Mouse (Mus musculus) cerebellum, adult 9-10 months (tissue): ENCODE measurements around the gene Cd5.

Experiments
- DNase-seq: peaks from one replicate; pipeline ENCODE4 v3.0.0; 2022

The Cd5 gene

GRCm38 (mm10) chr19:10698131-10698991, 40.4 kb downstream of the Cd5 start:
- DNase-seq, result no peak

DNA sequence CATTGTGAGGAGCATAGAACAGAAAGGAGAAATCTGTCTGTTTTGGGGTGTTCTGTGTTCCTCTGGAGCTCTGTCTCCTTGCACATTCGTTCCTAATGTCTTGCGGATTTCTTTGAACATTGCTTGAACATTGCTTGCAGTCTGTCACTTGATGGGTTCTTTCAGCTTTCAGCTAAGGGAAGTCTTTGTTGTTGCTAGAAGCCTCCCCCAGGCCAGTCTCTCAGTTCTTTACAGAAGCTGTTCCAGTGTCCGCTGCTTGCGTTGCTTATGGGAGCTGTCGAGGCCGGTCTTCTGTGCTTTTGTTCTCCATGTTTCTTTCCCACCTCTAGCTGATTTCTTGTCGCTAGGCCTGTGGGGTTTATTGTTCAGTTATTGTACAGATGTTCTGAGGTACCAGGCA, 43.0 kb downstream of the Cd5 start:
- no peak for DNase-seq

GRCm38 (mm10) chr19:10693926-10694682, 44.7 kb downstream of the Cd5 start:
- no peak for DNase-seq

GRCm38 (mm10) chr19:10692361-10692760, 46.4 kb downstream of the Cd5 start:
- no peak for DNase-seq

DNA sequence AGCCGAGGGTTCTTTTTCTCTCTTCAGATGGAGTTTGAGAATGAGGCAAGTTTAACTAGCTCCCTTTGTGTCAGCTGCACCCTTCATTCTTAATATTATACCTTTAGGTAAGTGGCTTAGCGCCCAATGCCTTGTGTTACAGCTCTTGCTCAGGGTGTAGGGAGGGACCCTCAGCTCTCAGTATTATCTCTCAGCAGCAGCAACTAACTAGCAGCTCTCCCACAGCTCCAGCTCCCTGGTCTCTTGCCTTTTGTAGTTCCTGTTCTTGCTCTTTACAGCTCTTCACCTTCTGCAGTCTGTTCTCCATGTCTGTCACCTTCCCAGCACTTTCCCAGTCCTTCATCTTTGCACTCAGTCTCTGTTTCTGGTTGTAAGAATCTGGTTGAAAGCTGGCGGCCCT, 47.1 kb downstream of the Cd5 start:
- no peak for DNase-seq

GRCm38 (mm10) chr19:10691121-10691520, 47.7 kb downstream of the Cd5 start:
- DNase-seq, result no peak

- peak; percentile 65 for DNase-seq
Observed at GRCm38 (mm10) chr19:10690336-10690735, 48.5 kb downstream of the Cd5 start.

DNA sequence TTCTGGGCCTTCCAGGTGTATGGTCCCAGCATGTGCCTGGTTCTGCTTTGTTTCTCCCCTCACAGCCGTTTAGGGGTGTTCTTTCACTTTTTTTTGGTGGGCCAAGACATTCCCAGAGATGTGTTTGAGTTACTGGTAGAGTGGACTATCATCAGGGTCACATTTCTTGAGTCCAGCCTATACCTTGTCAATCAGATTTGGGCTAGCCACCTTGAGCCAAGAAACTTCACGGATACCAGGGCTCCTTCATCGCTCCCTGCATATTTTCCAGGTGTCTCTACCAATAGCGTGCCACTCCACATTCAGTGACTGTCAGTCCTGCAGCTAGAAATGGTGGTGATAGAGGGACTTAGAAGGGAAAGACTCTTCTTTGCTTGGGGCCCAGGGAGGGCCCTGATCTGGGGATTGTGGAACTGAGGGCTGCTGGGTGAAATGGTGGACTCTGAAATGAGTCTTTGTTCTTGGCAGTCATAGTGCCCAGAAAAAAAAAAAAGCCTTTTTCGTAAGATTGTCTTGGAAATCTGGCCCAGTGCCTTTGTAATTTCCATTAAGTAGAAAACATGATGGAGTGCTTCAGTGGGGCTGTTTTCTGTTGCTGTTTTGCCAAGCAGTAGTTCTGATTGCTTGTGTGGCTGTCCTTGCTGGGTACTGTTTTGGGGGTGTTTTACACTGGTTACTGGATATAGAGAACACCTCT, 49.2 kb downstream of the Cd5 start:
- peak; percentile 63 for DNase-seq

DNA sequence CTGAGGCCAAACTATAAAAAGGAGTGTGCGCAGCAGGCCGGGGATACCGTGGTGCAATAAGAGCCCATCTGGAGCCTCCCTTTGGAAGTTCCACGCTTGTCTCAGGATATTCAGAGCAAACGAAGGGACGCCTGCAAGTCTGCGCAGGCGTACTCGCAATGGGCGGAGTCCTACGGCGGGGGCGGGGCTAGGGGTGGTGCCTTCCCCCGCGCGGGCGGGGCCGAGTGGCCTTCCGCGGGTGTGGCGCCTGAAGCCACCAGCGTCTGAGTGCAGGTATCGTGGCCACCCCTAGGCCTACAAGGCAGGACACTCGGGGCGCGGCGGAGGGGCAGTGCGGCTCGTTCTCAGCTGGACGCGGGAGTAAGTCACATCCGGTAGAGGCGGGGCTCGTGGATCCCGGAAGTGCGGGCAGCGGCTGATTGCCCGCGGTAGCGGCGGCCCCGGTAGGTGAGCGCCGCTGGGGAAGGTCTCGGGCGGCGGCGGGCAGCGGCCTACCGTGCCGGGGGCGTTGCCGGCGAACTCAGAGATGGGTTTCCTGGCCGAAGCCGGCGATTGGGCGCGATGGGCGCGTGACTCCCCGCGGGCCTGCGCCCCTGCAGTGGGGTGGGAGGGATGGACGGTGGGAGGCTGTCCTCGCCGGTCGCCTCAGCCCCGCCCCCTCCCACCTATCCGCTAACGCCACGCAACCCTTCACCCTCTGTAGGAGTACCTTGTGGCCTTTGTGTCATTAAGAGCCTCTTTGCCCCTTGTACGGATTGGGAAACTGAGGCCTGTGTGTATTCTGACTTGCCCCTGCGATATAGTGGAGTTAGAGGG, 50.1 kb downstream of the Cd5 start, which contains the start of gene Vps37c:
TSS of gene Vps37c (plus strand) at position 199 of the 816 bp plus-strand sequence.
- DNase-seq, result peak; percentile 95

DNA sequence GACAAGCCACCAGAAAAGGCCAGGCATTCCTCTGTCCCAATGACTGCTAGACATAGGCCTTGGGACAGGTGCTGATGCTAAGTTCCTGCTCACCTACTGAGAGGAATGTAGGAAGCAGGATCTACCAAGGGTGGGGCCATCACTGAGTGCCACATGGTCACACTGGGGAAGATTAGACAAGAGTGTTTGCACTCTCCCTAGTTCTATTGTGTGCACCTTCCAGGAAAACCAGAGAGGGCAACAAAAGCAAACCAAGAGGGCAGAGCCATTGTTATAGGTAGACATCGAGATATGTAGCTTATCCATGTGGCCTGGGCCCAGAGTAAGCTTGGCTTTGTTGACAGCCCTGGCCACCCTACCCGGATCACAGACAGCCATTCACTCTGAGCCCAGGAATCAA, 53.1 kb downstream of the Cd5 start:
- peak; percentile 28 for DNase-seq

GRCm38 (mm10) chr19:10685081-10685480, 53.7 kb downstream of the Cd5 start:
- DNase-seq, result peak; percentile 30

DNA sequence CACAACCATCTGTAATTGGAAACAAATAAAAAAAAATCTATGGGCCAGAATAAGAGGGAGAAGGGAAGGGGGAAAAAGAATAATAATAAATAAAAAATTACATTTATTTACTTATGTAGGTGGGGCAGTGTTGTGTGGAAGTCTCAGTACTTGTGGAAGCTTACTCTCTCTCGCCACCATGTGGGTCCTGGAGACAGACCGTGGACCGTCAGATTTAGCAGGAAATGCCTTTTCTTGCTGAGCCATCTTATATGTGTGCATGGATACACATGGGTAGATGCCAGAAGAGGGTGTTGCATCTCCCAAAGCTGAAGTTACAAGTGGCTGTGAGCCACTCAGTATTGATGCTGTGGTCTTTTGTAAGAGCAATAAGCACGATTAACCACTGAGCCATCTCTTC, 57.2 kb downstream of the Cd5 start:
- DNase-seq, result peak; percentile 23

DNA sequence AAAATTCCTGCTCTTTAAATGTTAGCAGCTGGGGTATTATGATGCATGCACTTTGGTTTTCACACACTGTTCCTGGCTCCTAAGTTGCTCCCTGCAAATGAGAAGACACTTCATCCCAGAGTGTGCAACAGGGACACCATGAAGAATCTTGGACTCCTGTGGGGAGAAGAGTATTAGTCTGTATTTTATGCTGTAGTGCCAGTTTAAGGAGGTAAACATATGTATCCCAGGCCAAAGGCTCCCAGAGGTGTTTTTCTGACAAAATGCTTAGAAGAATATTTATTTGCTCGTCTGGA, 60.1 kb downstream of the Cd5 start:
- no peak for DNase-seq

DNA sequence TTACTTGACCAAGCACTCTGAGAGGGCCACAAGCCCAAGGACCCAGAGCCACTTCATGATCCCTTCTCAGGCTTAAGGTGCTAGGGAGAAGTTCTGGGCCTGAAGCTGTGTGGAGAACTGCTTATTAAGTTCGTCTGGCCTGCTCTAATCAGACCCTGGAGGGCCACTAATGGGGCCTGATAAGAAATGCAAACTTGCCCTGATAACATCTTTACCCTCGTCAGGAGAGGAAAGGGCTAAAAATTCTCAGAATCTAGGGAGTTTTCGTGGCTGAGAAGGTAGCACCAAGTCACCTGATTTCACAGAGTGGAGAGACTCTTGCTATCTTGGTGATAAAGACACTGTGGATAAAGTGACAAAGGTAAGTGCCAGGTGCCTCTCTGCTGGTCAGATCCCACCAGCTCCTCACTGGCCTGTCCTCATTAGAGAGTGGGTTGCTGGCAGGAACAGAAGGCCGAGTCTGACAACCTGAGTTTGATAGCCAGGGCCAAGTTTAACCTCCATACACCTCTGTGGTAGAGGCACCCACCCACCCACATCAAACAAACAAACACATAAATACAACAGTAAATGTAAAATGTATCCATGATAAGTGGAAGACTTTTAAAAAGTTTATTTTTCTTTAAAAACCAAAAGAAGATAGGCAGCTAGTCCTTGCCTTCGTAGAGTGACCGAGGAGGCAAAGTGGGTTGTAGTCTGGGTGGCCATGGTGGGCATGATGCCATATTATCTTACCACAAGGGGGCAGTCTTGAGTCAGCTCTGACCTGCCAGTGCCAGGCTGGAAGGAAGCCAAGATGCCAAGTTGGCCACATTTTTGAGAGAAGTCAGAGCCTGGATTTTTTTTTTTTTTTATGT, 60.7 kb downstream of the Cd5 start, which contains the start of gene Pga5:
TSS of gene Pga5 (minus strand) at position 157 of the 857 bp plus-strand sequence.
- peak; percentile 94 for DNase-seq

DNA sequence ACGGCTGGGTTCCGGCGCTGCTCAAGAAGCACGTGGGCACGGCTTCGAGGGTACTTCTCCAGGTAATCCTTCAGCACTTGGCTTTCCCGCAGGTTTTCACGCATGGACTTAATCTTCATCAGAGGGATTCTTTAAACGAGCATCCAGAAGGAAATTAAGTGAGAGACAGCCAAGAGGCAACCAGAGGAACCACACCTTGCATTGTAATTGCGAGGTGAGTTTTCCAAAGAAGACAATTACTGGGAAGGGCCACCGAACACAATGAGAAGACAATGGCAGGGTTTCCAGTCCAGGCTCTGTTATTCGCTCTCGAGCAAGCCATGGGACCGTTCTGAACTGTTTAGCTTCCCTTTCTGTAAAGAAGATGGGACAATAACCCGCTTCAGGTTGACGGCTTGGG, 62.1 kb downstream of the Cd5 start:
- peak; percentile 27 for DNase-seq

- no peak for DNase-seq
Observed at GRCm38 (mm10) chr19:10673275-10673674, 65.5 kb downstream of the Cd5 start.

DNA sequence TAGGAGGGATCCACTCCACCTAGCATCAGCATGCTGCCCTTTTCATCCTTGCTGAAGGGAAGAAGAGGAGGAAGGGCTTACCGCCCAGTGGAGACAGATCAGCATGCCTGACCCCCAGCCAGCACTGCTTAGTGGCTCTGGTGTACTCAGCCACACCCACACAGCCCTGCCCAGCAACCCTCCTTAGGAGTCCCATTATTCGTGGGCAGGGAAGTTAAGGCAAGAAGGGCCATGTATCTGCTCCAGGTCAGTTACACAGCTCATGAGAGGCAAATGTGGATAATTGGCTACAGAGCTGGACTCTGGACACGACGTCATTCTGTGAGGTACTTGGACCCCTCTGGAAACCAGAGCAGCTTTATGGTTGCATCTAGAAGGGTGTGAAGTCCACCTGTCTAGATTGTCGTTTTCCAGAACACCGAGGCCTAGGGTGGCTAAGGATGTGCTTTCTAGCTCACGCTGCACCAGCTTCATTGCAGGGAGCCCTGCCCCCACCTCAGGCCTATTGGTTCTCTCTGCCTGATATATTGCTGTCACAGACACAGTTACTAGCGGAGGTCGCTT, 66.9 kb downstream of the Cd5 start:
- no peak for DNase-seq

DNA sequence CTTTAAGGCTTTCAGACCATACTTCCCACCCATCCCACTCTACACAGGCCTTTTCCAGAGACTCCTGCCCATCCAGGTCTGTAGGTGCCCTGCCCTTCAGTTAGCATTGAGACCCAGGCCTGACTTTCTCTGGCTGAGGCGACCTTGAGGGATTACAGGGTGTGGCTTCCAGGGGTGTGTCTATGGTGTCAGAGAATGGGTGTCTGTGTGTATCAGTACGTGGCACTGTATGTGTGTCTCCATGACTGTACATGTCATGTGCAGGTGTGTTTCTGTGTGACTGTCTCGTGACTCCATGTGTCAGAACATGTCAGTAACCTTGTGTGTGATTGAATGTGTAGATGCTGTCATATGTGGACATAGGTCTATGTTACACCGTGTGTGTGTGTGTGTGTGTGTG, 67.5 kb downstream of the Cd5 start:
- DNase-seq, result no peak
